Comparison of ENCODE assay signal across 8 mouse cellular contexts in genomic region chr12:21133972-21134859, GRCm38 (mm10).
DNase-seq lines count a peak whose midpoint lies in the region; ATAC-seq and TF ChIP-seq lines count a peak whose summit lies in the region.

No protein-coding gene starts in this region.

- TF ChIP-seq CTCF in left cerebral cortex, adult 2 months (IDR thresholded peaks at IDR 0.05): peak; percentile 54

- H3K27me3 ChIP-seq in embryonic facial prominence, embryonic 12.5 days: no peaks in the 10 kb centered on the region
- H3K27me3 ChIP-seq in neural tube, embryonic 15.5 days (replicated peaks): no peaks in the 10 kb centered on the region

- DNase-seq in adrenal gland, postnatal 14 days: peak; percentile 57
- no peak for DNase-seq in adrenal gland, adult 8-10 months
- DNase-seq in left cerebral cortex, adult 2 months (ENCODE audit: extremely low spot score in 1 of 2, low spot score in 2 of 2): no peak
- no peak for DNase-seq in left cerebral cortex, adult 18-20 months (ENCODE audit: low spot score in 2 of 2)
- DNase-seq in naive thymus-derived CD4-positive, alpha-beta T cell, adult 2 months (ENCODE audit: low read depth): peak; percentile 20
- no peak for DNase-seq in spleen, postnatal 14 days (ENCODE audit: low spot score in 2 of 2)

- H3K4me2 ChIP-seq in embryonic facial prominence, embryonic 12.5 days (replicated peaks): peak overlapping the region; percentile 16
- H3K4me2 ChIP-seq in neural tube, embryonic 15.5 days: no peak overlapping the region

- H3K4me1 ChIP-seq in embryonic facial prominence, embryonic 12.5 days: peaks cover 60% of the 10 kb centered on the region
- peaks cover 74% of the 10 kb centered on the region for H3K4me1 ChIP-seq in neural tube, embryonic 15.5 days

- no peaks in the 10 kb centered on the region for H3K9me3 ChIP-seq in embryonic facial prominence, embryonic 12.5 days
- no peaks in the 10 kb centered on the region for H3K9me3 ChIP-seq in neural tube, embryonic 15.5 days (replicated peaks)

- intact Hi-C loops in left cerebral cortex, adult 2 months (cut with DNase I): loop anchor here (10.0 kb wide), 1 partner anchor 71 kb away; no protein-coding TSS in a partner anchor

- no peak overlapping the region for H3K9ac ChIP-seq in embryonic facial prominence, embryonic 12.5 days
- no peak overlapping the region for H3K9ac ChIP-seq in neural tube, embryonic 15.5 days (replicated peaks)

- H3K4me3 ChIP-seq in left cerebral cortex, adult 2 months: no peak overlapping the region
- H3K4me3 ChIP-seq in embryonic facial prominence, embryonic 12.5 days: no peak overlapping the region
- no peak overlapping the region for H3K4me3 ChIP-seq in neural tube, embryonic 15.5 days (replicated peaks)

- no peaks in the 10 kb centered on the region for H3K36me3 ChIP-seq in embryonic facial prominence, embryonic 12.5 days
- no peaks in the 10 kb centered on the region for H3K36me3 ChIP-seq in neural tube, embryonic 15.5 days

- H3K27ac ChIP-seq in left cerebral cortex, adult 2 months: no peak overlapping the region; the same call in 1 of the 2 replicates
- H3K27ac ChIP-seq in embryonic facial prominence, embryonic 12.5 days: peak overlapping the region; percentile 67
- no peak overlapping the region for H3K27ac ChIP-seq in neural tube, embryonic 15.5 days (replicated peaks)

- 39% methylated on average over 17 of the region's 17 CpGs for WGBS in embryonic facial prominence, embryonic 12.5 days
- 44% methylated on average over 17 of the region's 17 CpGs for WGBS in neural tube, embryonic 15.5 days

- no peak for ATAC-seq in embryonic facial prominence, embryonic 12.5 days (ENCODE audit: insufficient number of reproducible peaks, insufficient read depth, low FRiP score, low TSS enrichment)
- ATAC-seq in neural tube, embryonic 15.5 days (ENCODE audit: low FRiP score): no peak

Comparison
In these comparisons a context has a peak if more than half of its experiments do, and no peak if none do; other contexts are left out.
1. DNase-seq: peak in adrenal gland, postnatal 14 days (single experiment) and naive thymus-derived CD4-positive, alpha-beta T cell, adult 2 months (single experiment); none in adrenal gland, adult 8-10 months (single experiment), left cerebral cortex, adult 2 months (0 of 2), left cerebral cortex, adult 18-20 months (0 of 2) and spleen, postnatal 14 days (0 of 2).